Mouse (Mus musculus): Measurements from ENCODE around the gene Hist1h2an.

DNA sequence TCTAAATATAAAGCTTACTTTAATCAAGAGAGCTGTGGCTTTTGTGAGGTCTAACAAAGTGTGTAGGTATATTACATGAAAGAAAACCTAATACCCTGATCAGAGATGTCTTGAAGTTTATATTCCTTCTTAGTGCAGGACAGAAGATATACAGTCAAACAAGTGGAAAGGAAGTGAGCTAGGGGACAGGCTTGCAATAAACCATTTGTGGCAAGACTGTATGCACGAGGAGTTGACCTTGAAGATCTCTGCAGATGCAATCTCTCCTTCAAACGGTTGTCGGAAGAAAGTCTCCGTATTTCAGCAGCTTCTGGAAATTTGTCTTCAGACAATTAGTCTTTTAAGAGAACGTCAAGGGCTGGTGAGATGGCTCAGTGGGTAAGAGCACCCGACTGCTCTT, 2.9 kb upstream of the Hist1h2an start:
- TF ChIP-seq POLR2A (IDR thresholded peaks at IDR 0.05; ENCODE audit: borderline replicate concordance, low read depth, low read length) (no peak), CTCF (IDR thresholded peaks at IDR 0.05; ENCODE audit: low read depth, low read length) (no peak)

All from bone marrow macrophage, adult 2 months (primary cell).